Mouse (Mus musculus): ENCODE data around the gene Sln. TPM values are rescaled to one million over a fixed set of nuclear protein-coding genes. Genes with fewer than 3 reads are reported as not detected.

The Sln gene
- polyA plus RNA-seq, 1 experiment from 2014 or later, result not detected

DNA sequence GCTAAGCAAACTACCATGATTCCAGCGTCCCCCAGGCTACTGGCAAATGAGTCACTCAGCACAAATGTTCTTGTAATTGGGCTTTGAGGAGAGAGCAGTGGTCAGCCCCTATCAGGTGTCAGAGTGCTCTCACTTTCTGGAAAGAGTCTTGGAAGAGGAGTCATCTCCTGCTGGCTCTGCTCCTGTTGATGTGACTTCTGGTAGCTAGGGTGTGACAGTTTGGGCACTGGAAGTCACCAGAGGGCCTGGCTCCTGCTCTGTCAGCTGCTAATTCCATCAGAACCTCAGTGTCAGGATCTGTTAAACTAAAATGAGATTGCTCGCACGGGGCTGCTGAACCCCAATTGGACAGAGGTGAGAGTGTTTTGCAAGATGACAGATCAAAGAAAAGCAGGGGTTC lies 14.9 kb upstream of the Sln start:
- Histone ChIP-seq H3K4me3 (ENCODE audit: low read depth, low read length) (no peak overlapping the region), H3K9me3 (ENCODE audit: control insufficient read depth, low read depth, low read length) (no peaks in the 10 kb centered on the region), H3K4me1 (ENCODE audit: control insufficient read depth, insufficient read depth, low read length) (no peaks in the 10 kb centered on the region), H3K27ac (ENCODE audit: low read length) (no peak overlapping the region), H3K27me3 (ENCODE audit: control insufficient read depth, insufficient read depth, low read length) (no peaks in the 10 kb centered on the region), H3K36me3 (ENCODE audit: control insufficient read depth, insufficient read depth, low read length) (no peaks in the 10 kb centered on the region), H3K4me2 (replicated peaks; ENCODE audit: low read depth, low read length) (no peak overlapping the region), H3K9ac (replicated peaks; ENCODE audit: low read depth, low read length) (no peak overlapping the region)
- 43% methylated on average over 3 of the region's 3 CpGs for WGBS
- no peak for ATAC-seq (ENCODE audit: insufficient number of reproducible peaks, insufficient read depth, low FRiP score, low read depth)

- no peak for ATAC-seq (ENCODE audit: insufficient number of reproducible peaks, insufficient read depth, low FRiP score, low read depth)
- no peaks in the 10 kb centered on the region for H3K36me3 ChIP-seq (ENCODE audit: control insufficient read depth, insufficient read depth, low read length)
- no peaks in the 10 kb centered on the region for H3K9me3 ChIP-seq (ENCODE audit: control insufficient read depth, low read depth, low read length)
- no peak overlapping the region for H3K4me3 ChIP-seq (ENCODE audit: low read depth, low read length)
- H3K9ac ChIP-seq (replicated peaks; ENCODE audit: low read depth, low read length), result no peak overlapping the region
- H3K27ac ChIP-seq (ENCODE audit: low read length), result no peak overlapping the region
- 54% methylated on average over 4 of the region's 4 CpGs for whole genome bisulfite sequencing
- no peak overlapping the region for H3K4me2 ChIP-seq (replicated peaks; ENCODE audit: low read depth, low read length)
- H3K27me3 ChIP-seq (ENCODE audit: control insufficient read depth, insufficient read depth, low read length), result no peaks in the 10 kb centered on the region
- no peaks in the 10 kb centered on the region for H3K4me1 ChIP-seq (ENCODE audit: control insufficient read depth, insufficient read depth, low read length)
Observed at GRCm38 (mm10) chr9:53835976-53836375, 14.0 kb upstream of the Sln start.

GRCm38 (mm10) chr9:53838816-53839215 lies 11.1 kb upstream of the Sln start:
- Histone ChIP-seq H3K4me1 (ENCODE audit: control insufficient read depth, insufficient read depth, low read length) (no peaks in the 10 kb centered on the region), H3K4me2 (replicated peaks; ENCODE audit: low read depth, low read length) (no peak overlapping the region), H3K27ac (ENCODE audit: low read length) (no peak overlapping the region), H3K27me3 (ENCODE audit: control insufficient read depth, insufficient read depth, low read length) (no peaks in the 10 kb centered on the region), H3K36me3 (ENCODE audit: control insufficient read depth, insufficient read depth, low read length) (no peaks in the 10 kb centered on the region), H3K9ac (replicated peaks; ENCODE audit: low read depth, low read length) (no peak overlapping the region), H3K9me3 (ENCODE audit: control insufficient read depth, low read depth, low read length) (no peaks in the 10 kb centered on the region), H3K4me3 (ENCODE audit: low read depth, low read length) (no peak overlapping the region)
- 68% methylated on average over 8 of the region's 8 CpGs for WGBS
- no peak for ATAC-seq (ENCODE audit: insufficient number of reproducible peaks, insufficient read depth, low FRiP score, low read depth)

- H3K9ac ChIP-seq (replicated peaks; ENCODE audit: low read depth, low read length), result no peak overlapping the region
- H3K27me3 ChIP-seq (ENCODE audit: control insufficient read depth, insufficient read depth, low read length), result no peaks in the 10 kb centered on the region
- no peaks in the 10 kb centered on the region for H3K9me3 ChIP-seq (ENCODE audit: control insufficient read depth, low read depth, low read length)
- no peaks in the 10 kb centered on the region for H3K36me3 ChIP-seq (ENCODE audit: control insufficient read depth, insufficient read depth, low read length)
- ATAC-seq (ENCODE audit: insufficient number of reproducible peaks, insufficient read depth, low FRiP score, low read depth), result no peak
- no peak overlapping the region for H3K4me3 ChIP-seq (ENCODE audit: low read depth, low read length)
- H3K4me2 ChIP-seq (replicated peaks; ENCODE audit: low read depth, low read length), result no peak overlapping the region
- H3K27ac ChIP-seq (ENCODE audit: low read length), result no peak overlapping the region
- 69% methylated on average over 8 of the region's 8 CpGs for WGBS
- no peaks in the 10 kb centered on the region; the same call in 1 of the 2 replicates for H3K4me1 ChIP-seq (ENCODE audit: control insufficient read depth, insufficient read depth, low read length)
Observed at GRCm38 (mm10) chr9:53848548-53848947, 1.4 kb upstream of the Sln start.

DNA sequence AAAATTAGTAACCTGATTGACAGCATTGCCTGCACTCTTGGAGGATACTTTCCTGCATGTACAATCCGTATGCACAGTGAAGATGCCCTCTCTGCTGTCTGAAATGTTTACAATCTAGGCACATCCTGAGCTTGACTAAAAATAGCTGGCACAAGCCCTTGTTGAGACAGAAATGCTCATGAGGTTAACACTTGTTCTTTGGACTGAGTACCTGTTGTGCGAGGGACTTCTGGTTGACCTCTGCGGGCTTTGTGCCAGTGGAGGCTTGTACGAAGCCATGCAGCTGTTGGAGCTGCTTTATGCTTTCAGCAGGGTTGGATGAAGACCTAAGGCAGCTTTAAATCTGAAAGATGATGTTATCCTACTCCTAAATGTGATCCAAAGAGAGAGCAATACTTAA lies 2.2 kb downstream of the Sln start:
- H3K4me2 ChIP-seq (replicated peaks; ENCODE audit: low read depth, low read length), result no peak overlapping the region
- no peaks in the 10 kb centered on the region for H3K36me3 ChIP-seq (ENCODE audit: control insufficient read depth, insufficient read depth, low read length)
- 67% methylated on average over 4 of the region's 4 CpGs for WGBS
- H3K4me3 ChIP-seq (ENCODE audit: low read depth, low read length), result no peak overlapping the region
- H3K4me1 ChIP-seq (ENCODE audit: control insufficient read depth, insufficient read depth, low read length), result no peaks in the 10 kb centered on the region; the same call in 1 of the 2 replicates
- no peak overlapping the region for H3K27ac ChIP-seq (ENCODE audit: low read length)
- no peaks in the 10 kb centered on the region for H3K27me3 ChIP-seq (ENCODE audit: control insufficient read depth, insufficient read depth, low read length)
- H3K9ac ChIP-seq (replicated peaks; ENCODE audit: low read depth, low read length), result no peak overlapping the region
- ATAC-seq (ENCODE audit: insufficient number of reproducible peaks, insufficient read depth, low FRiP score, low read depth), result no peak
- H3K9me3 ChIP-seq (ENCODE audit: control insufficient read depth, low read depth, low read length), result no peaks in the 10 kb centered on the region

DNA sequence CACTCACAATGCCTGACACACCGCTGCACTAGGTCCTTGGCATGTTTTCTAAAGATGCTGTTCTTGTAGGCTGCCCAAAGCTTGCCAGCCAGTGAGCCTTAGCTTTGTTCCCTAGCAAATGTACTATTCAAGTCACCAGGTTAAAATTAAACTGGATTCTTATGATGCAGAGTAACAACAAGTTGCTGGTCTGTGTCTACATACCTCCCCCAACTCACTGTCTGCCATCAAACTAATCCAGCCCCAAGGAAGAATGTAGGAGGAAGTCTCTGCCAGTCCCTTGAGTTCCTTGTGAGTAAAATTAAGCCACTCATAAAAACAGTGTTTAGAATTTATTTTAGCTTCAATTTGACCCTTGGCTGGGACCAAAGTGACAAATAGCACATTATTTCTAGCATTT lies 3.7 kb downstream of the Sln start:
- ATAC-seq (ENCODE audit: insufficient number of reproducible peaks, insufficient read depth, low FRiP score, low read depth), result no peak
- H3K36me3 ChIP-seq (ENCODE audit: control insufficient read depth, insufficient read depth, low read length), result no peaks in the 10 kb centered on the region
- H3K4me2 ChIP-seq (replicated peaks; ENCODE audit: low read depth, low read length), result no peak overlapping the region
- H3K4me1 ChIP-seq (ENCODE audit: control insufficient read depth, insufficient read depth, low read length), result no peaks in the 10 kb centered on the region; the same call in 1 of the 2 replicates
- no peak overlapping the region for H3K9ac ChIP-seq (replicated peaks; ENCODE audit: low read depth, low read length)
- H3K4me3 ChIP-seq (ENCODE audit: low read depth, low read length), result no peak overlapping the region
- no peak overlapping the region for H3K27ac ChIP-seq (ENCODE audit: low read length)
- H3K27me3 ChIP-seq (ENCODE audit: control insufficient read depth, insufficient read depth, low read length), result no peaks in the 10 kb centered on the region
- no peaks in the 10 kb centered on the region for H3K9me3 ChIP-seq (ENCODE audit: control insufficient read depth, low read depth, low read length)
- WGBS, result 79% methylated on average over 1 of the region's 1 CpGs

GRCm38 (mm10) chr9:53854525-53854924 lies 4.6 kb downstream of the Sln start:
- no peaks in the 10 kb centered on the region for H3K9me3 ChIP-seq (ENCODE audit: control insufficient read depth, low read depth, low read length)
- H3K4me2 ChIP-seq (replicated peaks; ENCODE audit: low read depth, low read length), result no peak overlapping the region
- ATAC-seq (ENCODE audit: insufficient number of reproducible peaks, insufficient read depth, low FRiP score, low read depth), result no peak
- no peak overlapping the region for H3K27ac ChIP-seq (ENCODE audit: low read length)
- H3K9ac ChIP-seq (replicated peaks; ENCODE audit: low read depth, low read length), result no peak overlapping the region
- 87% methylated on average over 1 of the region's 1 CpGs for WGBS
- H3K4me1 ChIP-seq (ENCODE audit: control insufficient read depth, insufficient read depth, low read length), result no peaks in the 10 kb centered on the region; the same call in 1 of the 2 replicates
- no peaks in the 10 kb centered on the region for H3K36me3 ChIP-seq (ENCODE audit: control insufficient read depth, insufficient read depth, low read length)
- H3K4me3 ChIP-seq (ENCODE audit: low read depth, low read length), result no peak overlapping the region
- no peaks in the 10 kb centered on the region for H3K27me3 ChIP-seq (ENCODE audit: control insufficient read depth, insufficient read depth, low read length)

DNA sequence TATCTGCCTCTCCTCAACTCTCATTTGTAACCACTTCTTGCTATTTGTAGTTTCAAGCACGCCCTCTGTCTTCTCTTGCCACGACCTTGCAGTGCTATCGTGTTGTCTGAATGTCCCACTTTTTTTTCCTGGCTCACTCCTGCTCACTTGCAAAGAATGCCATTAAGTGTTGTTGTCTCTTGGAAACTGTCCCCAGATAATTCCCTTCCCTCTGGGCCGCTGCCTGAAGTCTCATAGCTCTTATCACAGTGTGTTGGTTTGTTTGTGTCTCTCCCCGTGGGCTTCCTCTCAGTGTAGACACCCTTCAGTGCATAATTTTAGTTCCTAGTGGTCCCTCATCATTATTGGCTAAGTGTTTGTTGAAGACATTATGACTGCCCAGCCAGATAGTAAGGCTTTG lies 7.9 kb downstream of the Sln start:
- no peaks in the 10 kb centered on the region for H3K27me3 ChIP-seq (ENCODE audit: control insufficient read depth, insufficient read depth, low read length)
- 62% methylated on average over 5 of the region's 5 CpGs for WGBS
- no peaks in the 10 kb centered on the region for H3K36me3 ChIP-seq (ENCODE audit: control insufficient read depth, insufficient read depth, low read length)
- no peak for ATAC-seq (ENCODE audit: insufficient number of reproducible peaks, insufficient read depth, low FRiP score, low read depth)
- no peak overlapping the region for H3K4me2 ChIP-seq (replicated peaks; ENCODE audit: low read depth, low read length)
- H3K9me3 ChIP-seq (ENCODE audit: control insufficient read depth, low read depth, low read length), result no peaks in the 10 kb centered on the region
- H3K9ac ChIP-seq (replicated peaks; ENCODE audit: low read depth, low read length), result no peak overlapping the region
- H3K4me3 ChIP-seq (ENCODE audit: low read depth, low read length), result no peak overlapping the region
- no peak overlapping the region for H3K27ac ChIP-seq (ENCODE audit: low read length)
- no peaks in the 10 kb centered on the region; the same call in 1 of the 2 replicates for H3K4me1 ChIP-seq (ENCODE audit: control insufficient read depth, insufficient read depth, low read length)

- H3K4me2 ChIP-seq (replicated peaks; ENCODE audit: low read depth, low read length), result no peak overlapping the region
- no peak for ATAC-seq (ENCODE audit: insufficient number of reproducible peaks, insufficient read depth, low FRiP score, low read depth)
- H3K9ac ChIP-seq (replicated peaks; ENCODE audit: low read depth, low read length), result no peak overlapping the region
- no peaks in the 10 kb centered on the region for H3K4me1 ChIP-seq (ENCODE audit: control insufficient read depth, insufficient read depth, low read length)
- 76% methylated on average over 8 of the region's 8 CpGs for WGBS
- H3K4me3 ChIP-seq (ENCODE audit: low read depth, low read length), result no peak overlapping the region
- no peaks in the 10 kb centered on the region for H3K9me3 ChIP-seq (ENCODE audit: control insufficient read depth, low read depth, low read length)
- no peak overlapping the region for H3K27ac ChIP-seq (ENCODE audit: low read length)
- H3K36me3 ChIP-seq (ENCODE audit: control insufficient read depth, insufficient read depth, low read length), result no peaks in the 10 kb centered on the region
- no peaks in the 10 kb centered on the region for H3K27me3 ChIP-seq (ENCODE audit: control insufficient read depth, insufficient read depth, low read length)
Observed at GRCm38 (mm10) chr9:53873239-53873638, 23.3 kb downstream of the Sln start.

Measured in stomach, embryonic 14.5 days (tissue).